Mouse (Mus musculus) 3134 (cell line): Measurements from ENCODE around the gene Odf2l.

Experiments used
- DNase-seq: peaks from one replicate; pipeline ENCODE4 v3.0.0-alpha.2; 2011; ENCODE audit warnings: low spot score; ENCODE audit not compliant: insufficient read length; ENCODE audit errors: extremely low read depth

The Odf2l gene

GRCm38 (mm10) chr3:145198050-145198449 lies 79.7 kb downstream of the Odf2l start:
- peak; percentile 54 for DNase-seq
